Mouse (Mus musculus) lung, embryonic 15.5 days (tissue): ENCODE measurements around the gene Ankrd6. TPM values are rescaled to one million over a fixed set of nuclear protein-coding genes. Genes with fewer than 3 reads are reported as not detected.

Source experiments
- ATAC-seq: fragments of 200-750 bp; cut with Nextera tagmentation; 2 replicates; pipeline ENCODE4 v1.8.0; 2017; ENCODE audit warnings: moderate number of reproducible peaks, borderline replicate concordance; ENCODE audit not compliant: low FRiP score, low TSS enrichment; ENCODE audit errors: extremely low read depth
- H3K27ac ChIP-seq: fragments of 300-500 bp; sonication (generic); 2 replicates; pipeline ENCODE4 v1.5.1; 2015; ENCODE audit warnings: moderate library complexity, mild to moderate bottlenecking, inconsistent platforms
- H3K27me3 ChIP-seq: fragments of 300-500 bp; sonication (generic); 2 replicates; pipeline ENCODE4 v1.6.1; 2015; ENCODE audit warnings: inconsistent platforms
- H3K36me3 ChIP-seq: fragments of 300-500 bp; sonication (generic); 2 replicates; pipeline ENCODE4 v1.6.1; 2015; ENCODE audit warnings: inconsistent platforms
- H3K4me1 ChIP-seq: fragments of 300-500 bp; sonication (generic); 2 replicates; pipeline ENCODE4 v1.6.1; 2015; ENCODE audit warnings: inconsistent platforms
- H3K4me2 ChIP-seq: fragments of 300-500 bp; sonication (generic); 2 replicates; pipeline ENCODE4 v1.6.1; 2015; ENCODE audit warnings: inconsistent platforms, mild to moderate bottlenecking, moderate library complexity
- H3K4me3 ChIP-seq: fragments of 300-500 bp; sonication (generic); 2 replicates; pipeline ENCODE4 v1.5.1; 2015; ENCODE audit warnings: mild to moderate bottlenecking, inconsistent platforms
- H3K9ac ChIP-seq: fragments of 300-500 bp; sonication (generic); 2 replicates; pipeline ENCODE4 v1.6.1; 2015; ENCODE audit warnings: inconsistent platforms
- H3K9me3 ChIP-seq: fragments of 300-500 bp; sonication (generic); 2 replicates; pipeline ENCODE4 v1.6.1; 2016; ENCODE audit warnings: inconsistent platforms
- WGBS: fragments of 180-500 bp; shearing (Covaris S2); methylation state at CpG from one replicate; pipeline ENCODE4 v1.1.7; 2015; 5-methylcytosine and 5-hydroxymethylcytosine counted together
- polyA plus RNA-seq: library from polyadenylated mRNA; unstranded; fragments of >200 nt; fragmentation: Nextera tagmentation; extraction: Ambion mirVana; gene quantifications from 2 replicates; pipeline ENCODE4 v1.2.1, GENCODE M21; 2015

Gene Ankrd6
- polyA plus RNA-seq, result 3.0 and 4.0 TPM in 2 replicates

- H3K9me3 ChIP-seq, result no peaks in the 10 kb centered on the region
- peak; percentile 92 for ATAC-seq
- H3K36me3 ChIP-seq, result no peaks in the 10 kb centered on the region
- peak within 1 kb of the TSS; percentile 99 for H3K4me2 ChIP-seq
- H3K9ac ChIP-seq, result peak within 1 kb of the TSS; percentile 62
- H3K27ac ChIP-seq, result no peak within 1 kb of the TSS
- WGBS, result under 1% methylated on average over 64 of the region's 66 CpGs
- H3K27me3 ChIP-seq, result peaks cover 31% of the 10 kb centered on the region
- peaks cover 17% of the 10 kb centered on the region for H3K4me1 ChIP-seq
- H3K4me3 ChIP-seq, result peak within 1 kb of the TSS; percentile 78
These were observed at the start of gene Ankrd6 for GRCm38 (mm10) chr4:32950356-32951034. TSS of gene Ankrd6 (minus strand) at chr4:32950841.

GRCm38 (mm10) chr4:32998996-32999395 lies 48.4 kb upstream of the Ankrd6 start:
- Histone ChIP-seq H3K27ac (no peak overlapping the region), H3K9ac (no peak overlapping the region), H3K9me3 (no peaks in the 10 kb centered on the region), H3K27me3 (no peaks in the 10 kb centered on the region), H3K4me1 (no peaks in the 10 kb centered on the region), H3K4me2 (no peak overlapping the region), H3K36me3 (no peaks in the 10 kb centered on the region), H3K4me3 (no peak overlapping the region)
- ATAC-seq, result no peak
- 92% methylated on average over 8 of the region's 8 CpGs for WGBS

GRCm38 (mm10) chr4:32997571-32997970 lies 46.9 kb upstream of the Ankrd6 start:
- Histone ChIP-seq H3K4me2 (no peak overlapping the region), H3K36me3 (no peaks in the 10 kb centered on the region), H3K27me3 (no peaks in the 10 kb centered on the region), H3K4me1 (no peaks in the 10 kb centered on the region), H3K9me3 (no peaks in the 10 kb centered on the region), H3K27ac (no peak overlapping the region), H3K4me3 (no peak overlapping the region), H3K9ac (no peak overlapping the region)
- ATAC-seq, result no peak
- WGBS, result 76% methylated on average over 5 of the region's 5 CpGs

GRCm38 (mm10) chr4:32996083-32996482 lies 45.4 kb upstream of the Ankrd6 start:
- ATAC-seq, result no peak
- H3K4me1 ChIP-seq, result no peaks in the 10 kb centered on the region

GRCm38 (mm10) chr4:32994168-32994567 lies 43.5 kb upstream of the Ankrd6 start:
- 59% methylated on average over 3 of the region's 3 CpGs for WGBS
- Histone ChIP-seq H3K9ac (no peak overlapping the region), H3K27me3 (no peaks in the 10 kb centered on the region), H3K36me3 (no peaks in the 10 kb centered on the region), H3K27ac (no peak overlapping the region), H3K4me2 (no peak overlapping the region), H3K9me3 (no peaks in the 10 kb centered on the region), H3K4me3 (no peak overlapping the region), H3K4me1 (no peaks in the 10 kb centered on the region)
- no peak for ATAC-seq

More at GRCm38 (mm10) chr4:32996083-32996482, 45.4 kb upstream of the Ankrd6 start:
- no peak overlapping the region for H3K4me3 ChIP-seq
- H3K9me3 ChIP-seq, result no peaks in the 10 kb centered on the region
- no peak overlapping the region for H3K27ac ChIP-seq
- no peak overlapping the region for H3K9ac ChIP-seq
- no peaks in the 10 kb centered on the region for H3K27me3 ChIP-seq
- WGBS, result 91% methylated on average over 5 of the region's 5 CpGs
- no peak overlapping the region for H3K4me2 ChIP-seq
- no peaks in the 10 kb centered on the region for H3K36me3 ChIP-seq

- Histone ChIP-seq H3K4me3 (no peak overlapping the region), H3K9ac (no peak overlapping the region), H3K27me3 (peaks cover 20% of the 10 kb centered on the region; the same call in 1 of the 2 replicates), H3K9me3 (no peaks in the 10 kb centered on the region), H3K27ac (no peak overlapping the region), H3K4me2 (no peak overlapping the region), H3K4me1 (peaks cover 6% of the 10 kb centered on the region), H3K36me3 (no peaks in the 10 kb centered on the region)
- no peak for ATAC-seq
- 68% methylated on average over 2 of the region's 2 CpGs for WGBS
These were observed 38.7 kb upstream of the Ankrd6 start for GRCm38 (mm10) chr4:32989346-32989745.

GRCm38 (mm10) chr4:32987006-32987405 lies 36.4 kb upstream of the Ankrd6 start:
- peaks cover 14% of the 10 kb centered on the region for H3K4me1 ChIP-seq
- no peak for ATAC-seq
- no peak overlapping the region for H3K4me3 ChIP-seq
- peaks cover 28% of the 10 kb centered on the region; the same call in 1 of the 2 replicates for H3K27me3 ChIP-seq
- no peaks in the 10 kb centered on the region for H3K9me3 ChIP-seq
- no peak overlapping the region for H3K4me2 ChIP-seq
- no peak overlapping the region for H3K9ac ChIP-seq
- no peaks in the 10 kb centered on the region for H3K36me3 ChIP-seq
- H3K27ac ChIP-seq, result no peak overlapping the region
- WGBS, result 50% methylated on average over 3 of the region's 3 CpGs

- H3K27ac ChIP-seq, result no peak overlapping the region
- H3K4me2 ChIP-seq, result no peak overlapping the region
- peaks cover 39% of the 10 kb centered on the region for H3K27me3 ChIP-seq
- H3K36me3 ChIP-seq, result no peaks in the 10 kb centered on the region
- H3K9me3 ChIP-seq, result no peaks in the 10 kb centered on the region
- no peak overlapping the region for H3K9ac ChIP-seq
- no peak overlapping the region for H3K4me3 ChIP-seq
- H3K4me1 ChIP-seq, result peaks cover 16% of the 10 kb centered on the region
- ATAC-seq, result no peak
- 11% methylated on average over 3 of the region's 3 CpGs for WGBS
These were observed 35.0 kb upstream of the Ankrd6 start for GRCm38 (mm10) chr4:32985684-32986083.

GRCm38 (mm10) chr4:32984801-32985675 lies 34.4 kb upstream of the Ankrd6 start:
- WGBS, result 21% methylated on average over 13 of the region's 13 CpGs
- no peaks in the 10 kb centered on the region for H3K9me3 ChIP-seq
- peaks cover 39% of the 10 kb centered on the region for H3K27me3 ChIP-seq
- 0 out of 2 replicates have a peak overlapping the region, but pooled peaks have one; percentile 62 for H3K4me3 ChIP-seq
- H3K4me1 ChIP-seq, result peaks cover 16% of the 10 kb centered on the region
- H3K36me3 ChIP-seq, result no peaks in the 10 kb centered on the region
- ATAC-seq, result no peak
- no peak overlapping the region for H3K27ac ChIP-seq
- H3K9ac ChIP-seq, result no peak overlapping the region
- H3K4me2 ChIP-seq, result peak overlapping the region; percentile 100

- no peak for ATAC-seq
- Histone ChIP-seq H3K4me3 (peak overlapping the region; percentile 62), H3K9me3 (no peaks in the 10 kb centered on the region), H3K9ac (no peak overlapping the region), H3K27ac (no peak overlapping the region), H3K36me3 (no peaks in the 10 kb centered on the region), H3K27me3 (peaks cover 39% of the 10 kb centered on the region), H3K4me2 (peak overlapping the region; percentile 100), H3K4me1 (peaks cover 16% of the 10 kb centered on the region)
- WGBS, result 2% methylated on average over 13 of the region's 13 CpGs
These were observed 33.6 kb upstream of the Ankrd6 start for GRCm38 (mm10) chr4:32984242-32984641.

- H3K9ac ChIP-seq, result peak overlapping the region; percentile 43
- H3K27ac ChIP-seq, result no peak overlapping the region
- peak overlapping the region; percentile 62 for H3K4me3 ChIP-seq
- H3K4me2 ChIP-seq, result peak overlapping the region; percentile 100
- WGBS, result under 1% methylated on average over 85 of the region's 94 CpGs
- peaks cover 16% of the 10 kb centered on the region for H3K4me1 ChIP-seq
- H3K36me3 ChIP-seq, result no peaks in the 10 kb centered on the region
- no peaks in the 10 kb centered on the region for H3K9me3 ChIP-seq
- peak; percentile 69 for ATAC-seq
- H3K27me3 ChIP-seq, result peaks cover 39% of the 10 kb centered on the region
These were observed 32.8 kb upstream of the Ankrd6 start for GRCm38 (mm10) chr4:32983176-32984155.
